Mouse (Mus musculus) ES-E14 (cell line): ENCODE measurements around the gene Mup7. TPM values are rescaled to one million over a fixed set of nuclear protein-coding genes. Genes with fewer than 3 reads are reported as not detected.
"Not testable (repeated sequence)": the region's sequence is repeated elsewhere in the genome, so short reads cannot be mapped to it uniquely, and the experiment has no call there.

ENCODE experiments used
- DNase-seq: peaks from one replicate; pipeline ENCODE4 v3.0.0-alpha.2; 2013; ENCODE audit warnings: low read depth, low spot score
- H3K27ac ChIP-seq: 2 replicates; pipeline ENCODE4 v1.5.1; 2012; ENCODE audit warnings: low read depth, mild to moderate bottlenecking, low read length, moderate library complexity, mixed read lengths; ENCODE audit not compliant: poor library complexity, insufficient read depth, severe bottlenecking
- H3K36me3 ChIP-seq: 2 replicates; pipeline ENCODE4 v1.6.1; 2012; ENCODE audit warnings: mild to moderate bottlenecking, low read length, moderate library complexity, mixed read lengths; ENCODE audit not compliant: control insufficient read depth, poor library complexity, insufficient read depth, severe bottlenecking
- H3K4me1 ChIP-seq, 2 experiments: fragments of 150-350 bp in 1 of 2; sonication (generic) in 1 of 2; 2 replicates each; pipeline ENCODE4 v1.6.1; 2012; ENCODE audit warnings: low read length in 2 of 2, mild to moderate bottlenecking in 1 of 2, mixed read lengths in 1 of 2; ENCODE audit not compliant: control insufficient read depth in 2 of 2, insufficient read depth in 2 of 2, poor library complexity in 1 of 2
- H3K4me3 ChIP-seq, 2 experiments: fragments of 150-350 bp in 1 of 2; sonication (generic) in 1 of 2; 2 replicates each; pipeline ENCODE4 v1.5.1; 2012; ENCODE audit warnings: low read length in 2 of 2, low read depth in 1 of 2, mild to moderate bottlenecking in 1 of 2, mixed read lengths in 1 of 2; ENCODE audit not compliant: insufficient read depth in 1 of 2, poor library complexity in 1 of 2, severe bottlenecking in 1 of 2
- H3K9ac ChIP-seq: 2 replicates; pipeline ENCODE4 v1.6.1; 2012; ENCODE audit warnings: low read depth, mild to moderate bottlenecking, low read length, mixed read lengths; ENCODE audit not compliant: poor library complexity, insufficient read depth, severe bottlenecking
- H3K9me3 ChIP-seq: fragments of 150-350 bp; sonication (generic); 2 replicates; pipeline ENCODE4 v1.6.1; 2012; ENCODE audit warnings: low read depth, mild to moderate bottlenecking, low read length; ENCODE audit not compliant: control insufficient read depth, insufficient read depth
- in situ Hi-C, 2 experiments: fragments of 600-800 bp; cut with MboI; formaldehyde crosslinking; loops; one replicate each; pipeline ENCODE4 v1.15.1; 2025; ENCODE audit warnings: low sequenced_read_pairs in 2 of 2, inconsistent platforms in 1 of 2; ENCODE audit not compliant: unreplicated experiment in 2 of 2
- total RNA-seq: library from RNA; depleted of rRNA; stranded (reverse); fragments of 300-350 nt; gene quantifications from 2 replicates; pipeline ENCODE4 v1.2.3, GENCODE M21; 2012; rRNA removed

The Mup7 gene
- not detected in 2 replicates for total RNA-seq

- H3K9ac ChIP-seq, H3K36me3 ChIP-seq, H3K4me3 ChIP-seq, DNase-seq, H3K27ac ChIP-seq, H3K4me1 ChIP-seq, H3K9me3 ChIP-seq, in situ Hi-C loops: not testable (repeated sequence)
Measured at GRCm38 (mm10) chr4:60070375-60070774, at the start of gene Mup7. TSS of gene Mup7 (minus strand) at chr4:60070475.

- H3K4me1 ChIP-seq, H3K27ac ChIP-seq, H3K36me3 ChIP-seq, H3K9me3 ChIP-seq, in situ Hi-C loops, DNase-seq, H3K4me3 ChIP-seq, H3K9ac ChIP-seq: not testable (repeated sequence)
Measured at GRCm38 (mm10) chr4:60079865-60080264, 9.6 kb upstream of the Mup7 start.

GRCm38 (mm10) chr4:60029334-60030111 lies 40.8 kb downstream of the Mup7 start:
- H3K4me3 ChIP-seq, H3K9me3 ChIP-seq, DNase-seq, in situ Hi-C loops, H3K36me3 ChIP-seq, H3K9ac ChIP-seq, H3K27ac ChIP-seq, H3K4me1 ChIP-seq: not testable (repeated sequence)

DNA sequence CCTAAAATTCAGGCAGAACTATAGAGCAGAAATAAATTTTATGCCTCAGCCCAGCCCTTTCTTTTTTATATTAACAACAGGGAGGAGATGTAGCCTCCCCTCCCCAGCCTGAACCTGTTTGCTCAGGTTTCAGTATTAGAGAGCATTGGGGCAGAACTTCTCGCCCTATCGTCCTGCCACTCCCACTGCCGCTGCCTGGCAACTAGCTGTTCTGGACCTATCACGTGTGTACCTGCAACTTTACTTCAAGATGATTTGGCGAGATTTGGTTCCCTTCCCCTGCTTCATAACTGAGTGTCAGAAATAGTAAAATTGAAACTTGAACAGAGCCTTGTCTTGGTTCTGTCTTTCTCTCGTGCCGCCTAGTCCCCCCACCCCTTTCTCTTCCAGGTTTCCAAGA lies 50.1 kb downstream of the Mup7 start:
- H3K36me3 ChIP-seq, H3K9me3 ChIP-seq, H3K4me1 ChIP-seq, H3K9ac ChIP-seq, H3K4me3 ChIP-seq, H3K27ac ChIP-seq, DNase-seq, in situ Hi-C loops: not testable (repeated sequence)

Other genes starting within 250 kb of the Mup7 start
- gene Slc46a2, start 155.4 kb downstream of the Mup7 start, total RNA-seq = 0.05 TPM in 1 of 2 replicates, not detected in the other
- not detected in 2 replicates for gene Mup4, start 109.8 kb downstream of the Mup7 start, total RNA-seq
- 2.5 and 2.8 TPM in 2 replicates for gene Mup6, start 106.2 kb downstream of the Mup7 start, total RNA-seq
- gene Mup2, start 83.8 kb upstream of the Mup7 start, total RNA-seq = not detected in 2 replicates
- not detected in 2 replicates for gene Mup8, start 152.1 kb upstream of the Mup7 start, total RNA-seq